Mouse (Mus musculus) neural tube, embryonic 14.5 days (tissue): Measurements from ENCODE around the gene Dpy30. TPM values are rescaled to one million over a fixed set of nuclear protein-coding genes. Genes with fewer than 3 reads are reported as not detected.
"Not testable (repeated sequence)": the region's sequence is repeated elsewhere in the genome, so short reads cannot be mapped to it uniquely, and the experiment has no call there.

Source experiments
- ATAC-seq: fragments of 200-750 bp; cut with Nextera tagmentation; 2 replicates; pipeline ENCODE4 v1.8.0; 2017; ENCODE audit warnings: low read depth, mild to moderate bottlenecking, moderate TSS enrichment, moderate library complexity
- H3K27ac ChIP-seq: fragments of 300-500 bp; sonication (generic); 2 replicates; pipeline ENCODE4 v1.5.1; 2014; ENCODE audit warnings: low read depth, mild to moderate bottlenecking, control low read depth, low read length, moderate library complexity, mixed read lengths
- H3K27me3 ChIP-seq: fragments of 300-500 bp; sonication (generic); 2 replicates; pipeline ENCODE4 v1.6.1; 2014; ENCODE audit warnings: low read length; ENCODE audit not compliant: control insufficient read depth, insufficient read depth
- H3K36me3 ChIP-seq: fragments of 300-500 bp; sonication (generic); 2 replicates; pipeline ENCODE4 v1.6.1; 2014; ENCODE audit warnings: low read length, mixed read lengths; ENCODE audit not compliant: control insufficient read depth, insufficient read depth
- H3K4me1 ChIP-seq: fragments of 300-500 bp; sonication (generic); 2 replicates; pipeline ENCODE4 v1.6.1; 2014; ENCODE audit warnings: low read length; ENCODE audit not compliant: control insufficient read depth, insufficient read depth
- H3K4me2 ChIP-seq: fragments of 300-500 bp; sonication (generic); 2 replicates; pipeline ENCODE4 v1.6.1; 2014; ENCODE audit warnings: mild to moderate bottlenecking, low read depth, low read length, control low read depth
- H3K4me3 ChIP-seq: fragments of 300-500 bp; sonication (generic); 2 replicates; pipeline ENCODE4 v1.5.1; 2014; ENCODE audit warnings: low read depth, low read length, control low read depth, mixed read lengths
- H3K9ac ChIP-seq: fragments of 300-500 bp; sonication (generic); replicated peaks from 2 replicates; pipeline ENCODE4 v1.6.1; 2014; ENCODE audit warnings: low read depth, mild to moderate bottlenecking, control low read depth, low read length, mixed read lengths
- H3K9me3 ChIP-seq: fragments of 300-500 bp; sonication (generic); 2 replicates; pipeline ENCODE4 v1.6.1; 2016; ENCODE audit warnings: low read length; ENCODE audit not compliant: control insufficient read depth
- WGBS: fragments of 180-500 bp; shearing (Covaris S2); extraction: QIAGEN DNeasy Blood & Tissue Kit; methylation state at CpG from one replicate; pipeline ENCODE4 v1.1.7; 2014; 5-methylcytosine and 5-hydroxymethylcytosine counted together
- polyA plus RNA-seq: library from polyadenylated mRNA; unstranded; fragments of >200 nt; fragmentation: Nextera tagmentation; extraction: Ambion mirVana; gene quantifications from 2 replicates; pipeline ENCODE4 v1.2.1, GENCODE M21; 2014

The Dpy30 gene
- polyA plus RNA-seq, 1 experiment from 2014 or later = 237 TPM

- ATAC-seq = no peak
- H3K4me3 ChIP-seq = no peak overlapping the region
- H3K27me3 ChIP-seq = no peaks in the 10 kb centered on the region
- H3K4me1 ChIP-seq = no peaks in the 10 kb centered on the region
- no peak overlapping the region for H3K27ac ChIP-seq
- H3K4me2 ChIP-seq = no peak overlapping the region
- WGBS = 51% methylated on average over 5 of the region's 5 CpGs
- H3K9me3 ChIP-seq = no peaks in the 10 kb centered on the region
- H3K36me3 ChIP-seq = no peaks in the 10 kb centered on the region
- no peak overlapping the region for H3K9ac ChIP-seq
These were observed 1.2 kb downstream of the Dpy30 start for GRCm38 (mm10) chr17:74322400-74323054.

GRCm38 (mm10) chr17:74318721-74319120 lies 5.0 kb downstream of the Dpy30 start:
- H3K36me3 ChIP-seq = no peaks in the 10 kb centered on the region; the same call in 1 of the 2 replicates
- H3K4me1 ChIP-seq = peaks cover 11% of the 10 kb centered on the region
- no peaks in the 10 kb centered on the region for H3K27me3 ChIP-seq
- WGBS = 93% methylated on average over 6 of the region's 6 CpGs
- H3K4me3 ChIP-seq = no peak overlapping the region
- H3K4me2 ChIP-seq = no peak overlapping the region
- ATAC-seq = no peak
- no peaks in the 10 kb centered on the region for H3K9me3 ChIP-seq
- no peak overlapping the region for H3K9ac ChIP-seq
- no peak overlapping the region for H3K27ac ChIP-seq

- peak overlapping the region; percentile 84 for H3K4me2 ChIP-seq
- no peaks in the 10 kb centered on the region for H3K27me3 ChIP-seq
- H3K9ac ChIP-seq = peak overlapping the region; percentile 72
- H3K27ac ChIP-seq = peak overlapping the region; percentile 72
- H3K4me1 ChIP-seq = peaks cover 11% of the 10 kb centered on the region
- no peaks in the 10 kb centered on the region for H3K9me3 ChIP-seq
- no peaks in the 10 kb centered on the region; the same call in 1 of the 2 replicates for H3K36me3 ChIP-seq
- peak overlapping the region; percentile 71 for H3K4me3 ChIP-seq
- WGBS = 0% methylated on average over 45 of the region's 48 CpGs
- peak; percentile 97 for ATAC-seq
These were observed 7.4 kb downstream of the Dpy30 start for GRCm38 (mm10) chr17:74316309-74316863.

GRCm38 (mm10) chr17:74315445-74316308 lies 8.1 kb downstream of the Dpy30 start:
- peak overlapping the region; percentile 84 for H3K4me2 ChIP-seq
- H3K9me3 ChIP-seq = no peaks in the 10 kb centered on the region
- no peaks in the 10 kb centered on the region for H3K27me3 ChIP-seq
- H3K9ac ChIP-seq = peak overlapping the region; percentile 72
- H3K36me3 ChIP-seq = no peaks in the 10 kb centered on the region; the same call in 1 of the 2 replicates
- H3K4me3 ChIP-seq = peak overlapping the region; percentile 71
- peak overlapping the region; percentile 72 for H3K27ac ChIP-seq
- WGBS = under 1% methylated on average over 43 of the region's 45 CpGs
- H3K4me1 ChIP-seq = peaks cover 11% of the 10 kb centered on the region
- no peak; the same call in none of the 2 replicates for ATAC-seq

GRCm38 (mm10) chr17:74306021-74306420 lies 17.7 kb downstream of the Dpy30 start:
- no peak overlapping the region for H3K9ac ChIP-seq
- no peaks in the 10 kb centered on the region for H3K9me3 ChIP-seq
- H3K27ac ChIP-seq = no peak overlapping the region
- H3K36me3 ChIP-seq = no peaks in the 10 kb centered on the region
- no peaks in the 10 kb centered on the region for H3K4me1 ChIP-seq
- no peak for ATAC-seq
- H3K27me3 ChIP-seq = no peaks in the 10 kb centered on the region
- H3K4me2 ChIP-seq = no peak overlapping the region
- no peak overlapping the region for H3K4me3 ChIP-seq
- whole genome bisulfite sequencing = 90% methylated on average over 1 of the region's 1 CpGs

- ATAC-seq = no peak
- Histone ChIP-seq H3K27me3 (no peaks in the 10 kb centered on the region), H3K9me3 (no peaks in the 10 kb centered on the region), H3K27ac (no peak overlapping the region), H3K36me3 (no peaks in the 10 kb centered on the region), H3K4me3 (no peak overlapping the region), H3K9ac (no peak overlapping the region), H3K4me2 (no peak overlapping the region), H3K4me1 (no peaks in the 10 kb centered on the region)
- WGBS = 95% methylated on average over 4 of the region's 4 CpGs
These were observed 18.1 kb downstream of the Dpy30 start for GRCm38 (mm10) chr17:74305616-74306015.

GRCm38 (mm10) chr17:74304060-74304459 lies 19.7 kb downstream of the Dpy30 start:
- Histone ChIP-seq H3K27me3 (no peaks in the 10 kb centered on the region), H3K36me3 (no peaks in the 10 kb centered on the region; the same call in 1 of the 2 replicates), H3K27ac (no peak overlapping the region), H3K9ac (no peak overlapping the region), H3K4me3 (no peak overlapping the region), H3K9me3 (no peaks in the 10 kb centered on the region), H3K4me1 (no peaks in the 10 kb centered on the region), H3K4me2 (no peak overlapping the region)
- 98% methylated on average over 4 of the region's 4 CpGs for WGBS
- no peak for ATAC-seq

- H3K4me1 ChIP-seq = no peaks in the 10 kb centered on the region
- no peaks in the 10 kb centered on the region; the same call in 1 of the 2 replicates for H3K36me3 ChIP-seq
- H3K27ac ChIP-seq = no peak overlapping the region
- H3K27me3 ChIP-seq = no peaks in the 10 kb centered on the region
- H3K4me2 ChIP-seq = no peak overlapping the region
- H3K9me3 ChIP-seq = no peaks in the 10 kb centered on the region
- no peak overlapping the region for H3K9ac ChIP-seq
- ATAC-seq = no peak
- 86% methylated on average over 5 of the region's 5 CpGs for WGBS
- H3K4me3 ChIP-seq = no peak overlapping the region
These were observed 23.7 kb downstream of the Dpy30 start for GRCm38 (mm10) chr17:74300089-74300488.

- not testable (repeated sequence) for H3K36me3 ChIP-seq, ATAC-seq
- 95% methylated on average over 5 of the region's 5 CpGs for WGBS
These were observed 26.8 kb downstream of the Dpy30 start for GRCm38 (mm10) chr17:74296991-74297390.

More at GRCm38 (mm10) chr17:74296991-74297390, 26.8 kb downstream of the Dpy30 start:
- not testable (repeated sequence) for H3K27me3 ChIP-seq, H3K4me2 ChIP-seq, H3K9me3 ChIP-seq, H3K27ac ChIP-seq, H3K4me3 ChIP-seq, H3K9ac ChIP-seq
- peaks cover 12% of the 10 kb centered on the region for H3K4me1 ChIP-seq
